Mouse (Mus musculus): ENCODE measurements around the gene Pcca. TPM values are rescaled to one million over a fixed set of nuclear protein-coding genes. Genes with fewer than 3 reads are reported as not detected.
"Not testable (repeated sequence)": the region's sequence is repeated elsewhere in the genome, so short reads cannot be mapped to it uniquely, and the experiment has no call there.

Gene Pcca
- polyA plus RNA-seq, 1 experiment from 2014 or later: 36.0 TPM

GRCm38 (mm10) chr14:122552761-122553445 is 18.8 kb downstream of the Pcca start:
- 60% methylated on average over 7 of the region's 7 CpGs for WGBS
- Histone ChIP-seq H3K27ac (peak overlapping the region; percentile 25; the same call in 1 of the 2 replicates), H3K27me3 (ENCODE audit: insufficient read depth, low read length) (no peaks in the 10 kb centered on the region), H3K4me3 (replicated peaks; ENCODE audit: low read depth, low read length) (no peak overlapping the region), H3K4me1 (replicated peaks; ENCODE audit: insufficient read depth, low read length) (no peaks in the 10 kb centered on the region), H3K4me2 (ENCODE audit: low read length) (no peak overlapping the region), H3K9me3 (replicated peaks; ENCODE audit: low read length) (no peaks in the 10 kb centered on the region; the same call in none of the 2 replicates), H3K9ac (ENCODE audit: low read depth, low read length) (no peak overlapping the region), H3K36me3 (ENCODE audit: insufficient read depth, low read length) (no peaks in the 10 kb centered on the region)
- ATAC-seq (replicated peaks; ENCODE audit: low FRiP score, low read depth) (no peak), DNase-seq (ENCODE audit: low spot score) (no peak)
- TF ChIP-seq CTCF (IDR thresholded peaks at IDR 0.05; ENCODE audit: low read depth): no peak

- H3K4me2 ChIP-seq (ENCODE audit: low read length): no peak overlapping the region
- H3K4me1 ChIP-seq (replicated peaks; ENCODE audit: insufficient read depth, low read length): no peaks in the 10 kb centered on the region
- no peak overlapping the region for H3K27ac ChIP-seq
- no peaks in the 10 kb centered on the region for H3K36me3 ChIP-seq (ENCODE audit: insufficient read depth, low read length)
- no peak overlapping the region for H3K4me3 ChIP-seq (replicated peaks; ENCODE audit: low read depth, low read length)
- no peaks in the 10 kb centered on the region for H3K9me3 ChIP-seq (replicated peaks; ENCODE audit: low read length)
- no peak for TF ChIP-seq CTCF (IDR thresholded peaks at IDR 0.05; ENCODE audit: low read depth)
- ATAC-seq (replicated peaks; ENCODE audit: low FRiP score, low read depth) (no peak), DNase-seq (ENCODE audit: low spot score) (no peak)
- H3K27me3 ChIP-seq (ENCODE audit: insufficient read depth, low read length): no peaks in the 10 kb centered on the region
- no peak overlapping the region for H3K9ac ChIP-seq (ENCODE audit: low read depth, low read length)
- 91% methylated on average over 9 of the region's 9 CpGs for WGBS
Observed at GRCm38 (mm10) chr14:122557353-122557752, 23.2 kb downstream of the Pcca start.

- H3K4me3 ChIP-seq (replicated peaks; ENCODE audit: low read depth, low read length); H3K9ac ChIP-seq (ENCODE audit: low read depth, low read length); H3K4me2 ChIP-seq (ENCODE audit: low read length); H3K9me3 ChIP-seq (replicated peaks; ENCODE audit: low read length); H3K27ac ChIP-seq; H3K27me3 ChIP-seq (ENCODE audit: insufficient read depth, low read length); H3K36me3 ChIP-seq (ENCODE audit: insufficient read depth, low read length); H3K4me1 ChIP-seq (replicated peaks; ENCODE audit: insufficient read depth, low read length): not testable (repeated sequence)
- DNase-seq (ENCODE audit: low spot score) (peak; percentile 9), ATAC-seq (replicated peaks; ENCODE audit: low FRiP score, low read depth) (peak; percentile 78)
- WGBS: 51% methylated on average over 1 of the region's 1 CpGs
Observed at GRCm38 (mm10) chr14:122560893-122561452, 26.8 kb downstream of the Pcca start.

- no peak overlapping the region for H3K27ac ChIP-seq
- H3K4me1 ChIP-seq (replicated peaks; ENCODE audit: insufficient read depth, low read length): no peaks in the 10 kb centered on the region
- H3K9me3 ChIP-seq (replicated peaks; ENCODE audit: low read length): no peaks in the 10 kb centered on the region
- ATAC-seq (replicated peaks; ENCODE audit: low FRiP score, low read depth) (no peak), DNase-seq (ENCODE audit: low spot score) (no peak)
- H3K36me3 ChIP-seq (ENCODE audit: insufficient read depth, low read length): no peaks in the 10 kb centered on the region
- no peak overlapping the region for H3K4me3 ChIP-seq (replicated peaks; ENCODE audit: low read depth, low read length)
- 90% methylated on average over 9 of the region's 9 CpGs for WGBS
- no peak overlapping the region for H3K9ac ChIP-seq (ENCODE audit: low read depth, low read length)
- H3K4me2 ChIP-seq (ENCODE audit: low read length): no peak overlapping the region
- no peak for TF ChIP-seq CTCF (IDR thresholded peaks at IDR 0.05; ENCODE audit: low read depth)
- H3K27me3 ChIP-seq (ENCODE audit: insufficient read depth, low read length): no peaks in the 10 kb centered on the region
Observed at GRCm38 (mm10) chr14:122570862-122571261, 36.7 kb downstream of the Pcca start.

GRCm38 (mm10) chr14:122574064-122574751 is 40.1 kb downstream of the Pcca start:
- H3K36me3 ChIP-seq (ENCODE audit: insufficient read depth, low read length): no peaks in the 10 kb centered on the region
- TF ChIP-seq CTCF (IDR thresholded peaks at IDR 0.05; ENCODE audit: low read depth): no peak
- H3K27ac ChIP-seq: no peak overlapping the region
- H3K27me3 ChIP-seq (ENCODE audit: insufficient read depth, low read length): no peaks in the 10 kb centered on the region
- DNase-seq (ENCODE audit: low spot score) (no peak), ATAC-seq (replicated peaks; ENCODE audit: low FRiP score, low read depth) (no peak)
- no peak overlapping the region for H3K4me2 ChIP-seq (ENCODE audit: low read length)
- no peaks in the 10 kb centered on the region for H3K9me3 ChIP-seq (replicated peaks; ENCODE audit: low read length)
- WGBS: 42% methylated on average over 7 of the region's 7 CpGs
- no peak overlapping the region for H3K4me3 ChIP-seq (replicated peaks; ENCODE audit: low read depth, low read length)
- no peak overlapping the region for H3K9ac ChIP-seq (ENCODE audit: low read depth, low read length)
- H3K4me1 ChIP-seq (replicated peaks; ENCODE audit: insufficient read depth, low read length): no peaks in the 10 kb centered on the region

GRCm38 (mm10) chr14:122577816-122578215 is 43.7 kb downstream of the Pcca start:
- TF ChIP-seq CTCF (IDR thresholded peaks at IDR 0.05; ENCODE audit: low read depth): 0 out of 2 replicates have a peak, but pooled peaks have one; percentile 13
- Histone ChIP-seq H3K36me3 (ENCODE audit: insufficient read depth, low read length) (no peaks in the 10 kb centered on the region), H3K27me3 (ENCODE audit: insufficient read depth, low read length) (no peaks in the 10 kb centered on the region), H3K4me1 (replicated peaks; ENCODE audit: insufficient read depth, low read length) (no peaks in the 10 kb centered on the region), H3K4me2 (ENCODE audit: low read length) (no peak overlapping the region), H3K9me3 (replicated peaks; ENCODE audit: low read length) (no peaks in the 10 kb centered on the region), H3K9ac (ENCODE audit: low read depth, low read length) (no peak overlapping the region), H3K4me3 (replicated peaks; ENCODE audit: low read depth, low read length) (no peak overlapping the region), H3K27ac (no peak overlapping the region)
- ATAC-seq (replicated peaks; ENCODE audit: low FRiP score, low read depth) (no peak), DNase-seq (ENCODE audit: low spot score) (no peak)
- WGBS: 82% methylated on average over 4 of the region's 4 CpGs
